Mouse (Mus musculus) brain, embryonic 14.5 days (tissue): ENCODE results near the gene Aldh3b3. TPM values are rescaled to one million over a fixed set of nuclear protein-coding genes. Genes with fewer than 3 reads are reported as not detected.

Experiments used
- DNase-seq: peaks from one replicate; pipeline ENCODE4 v3.0.0-alpha.2; 2011; ENCODE audit warnings: low read depth
- CTCF ChIP-seq: fragments of 200-500 bp; IDR thresholded peaks from 2 replicates; pipeline ENCODE4 v1.5.1; 2012; ENCODE audit warnings: inconsistent platforms, mild to moderate bottlenecking, moderate library complexity, borderline replicate concordance; ENCODE audit not compliant: insufficient read depth, insufficient read length; ENCODE audit errors: extremely low read depth
- POLR2A ChIP-seq: fragments of 200-500 bp; IDR thresholded peaks from 2 replicates; pipeline ENCODE4 v1.6.1; 2012; ENCODE audit warnings: mild to moderate bottlenecking, inconsistent platforms, borderline replicate concordance; ENCODE audit not compliant: poor library complexity, insufficient read depth, insufficient read length, severe bottlenecking; ENCODE audit errors: extremely low read depth
- polyA plus RNA-seq: library from polyadenylated mRNA; depleted of rRNA; stranded (reverse); fragments of >200 nt; gene quantifications from 2 replicates; pipeline ENCODE4 v1.2.3, GENCODE M21; 2012

Aldh3b3 gene
- polyA plus RNA-seq, 1 experiment, result 0.01 TPM

GRCm38 (mm10) chr19:3988066-3988465 is 29.6 kb downstream of the Aldh3b3 start:
- TF ChIP-seq POLR2A (no peak), CTCF (no peak)
- no peak for DNase-seq

GRCm38 (mm10) chr19:3988750-3989149 is 30.3 kb downstream of the Aldh3b3 start:
- no peak for TF ChIP-seq POLR2A
- no peak; the same call in 1 of the 2 replicates for TF ChIP-seq CTCF
- DNase-seq, result no peak

GRCm38 (mm10) chr19:3990804-3991203 is 32.4 kb downstream of the Aldh3b3 start:
- TF ChIP-seq POLR2A (no peak), CTCF (no peak)
- DNase-seq, result no peak

GRCm38 (mm10) chr19:3991562-3991961 is 33.1 kb downstream of the Aldh3b3 start:
- no peak for DNase-seq

GRCm38 (mm10) chr19:3991966-3992365 is 33.5 kb downstream of the Aldh3b3 start:
- TF ChIP-seq CTCF, result no peak
- DNase-seq, result no peak

More at GRCm38 (mm10) chr19:3991562-3991961, 33.1 kb downstream of the Aldh3b3 start:
- no peak for TF ChIP-seq CTCF
- TF ChIP-seq POLR2A, result no peak

GRCm38 (mm10) chr19:3992416-3992815 is 34.0 kb downstream of the Aldh3b3 start, which contains the start of gene Tbx10:
TSS of gene Tbx10 (plus strand) at chr19:3992752.
- TF ChIP-seq POLR2A (no peak), CTCF (no peak)
- DNase-seq, result no peak

- TF ChIP-seq CTCF (no peak), POLR2A (no peak)
- DNase-seq, result no peak
Observed at GRCm38 (mm10) chr19:3994932-3995331, 36.5 kb downstream of the Aldh3b3 start.

- no peak for DNase-seq
- TF ChIP-seq POLR2A (no peak), CTCF (no peak)
Observed at GRCm38 (mm10) chr19:3995505-3995904, 37.1 kb downstream of the Aldh3b3 start.

GRCm38 (mm10) chr19:3996106-3996505 is 37.7 kb downstream of the Aldh3b3 start:
- TF ChIP-seq POLR2A, result no peak
- TF ChIP-seq CTCF, result no peak
- DNase-seq, result no peak

- TF ChIP-seq CTCF (no peak), POLR2A (no peak)
- DNase-seq, result no peak
Observed at GRCm38 (mm10) chr19:3996747-3997146, 38.3 kb downstream of the Aldh3b3 start.

- TF ChIP-seq CTCF, result no peak
- no peak for TF ChIP-seq POLR2A
- no peak for DNase-seq
Observed at GRCm38 (mm10) chr19:3997231-3997630, 38.8 kb downstream of the Aldh3b3 start.

GRCm38 (mm10) chr19:3998335-3998734 is 39.9 kb downstream of the Aldh3b3 start:
- no peak for DNase-seq
- TF ChIP-seq CTCF (no peak), POLR2A (no peak)

GRCm38 (mm10) chr19:3999121-3999730 is 40.8 kb downstream of the Aldh3b3 start:
- no peak for DNase-seq
- TF ChIP-seq POLR2A, result no peak
- TF ChIP-seq CTCF, result no peak

- peak; percentile 99 for DNase-seq
- TF ChIP-seq POLR2A, result peak; percentile 77
- peak; percentile 89 for TF ChIP-seq CTCF
Observed at GRCm38 (mm10) chr19:4000119-4000900, 41.9 kb downstream of the Aldh3b3 start, which contains the start of the genes Nudt8 and Gm49405. TSS of gene Nudt8 (plus strand) at chr19:4000580. TSS of gene Gm49405 (plus strand) at chr19:4000626.

- TF ChIP-seq CTCF (no peak), POLR2A (no peak)
- no peak for DNase-seq
Observed at GRCm38 (mm10) chr19:4000949-4001525, 42.6 kb downstream of the Aldh3b3 start.
